In genomic region chr19:21165763-21166464, GRCm38 (mm10) we compare ENCODE assay signal across 11 mouse cellular contexts.
DNase-seq lines count a peak whose midpoint lies in the region; ATAC-seq and TF ChIP-seq lines count a peak whose summit lies in the region.
"Had no signal": no experiment of that assay in that cellular context is flagged by ENCODE, and none has a peak within 500 bp of the region (broad histone marks: within the 10 kb centered on the region; RNA-seq: fewer than 3 reads in every experiment).

No protein-coding gene starts in this region.

- H3K27me3 ChIP-seq in heart, embryonic 13.5 days (replicated peaks): no peaks in the 10 kb centered on the region
- H3K27me3 ChIP-seq in forebrain, embryonic 12.5 days: peaks cover 14% of the 10 kb centered on the region
- H3K27me3 ChIP-seq in intestine, postnatal 0 days (replicated peaks; ENCODE audit: control insufficient read depth, insufficient read depth, low read length): no peaks in the 10 kb centered on the region
- no peaks in the 10 kb centered on the region for H3K27me3 ChIP-seq in neural tube, embryonic 13.5 days

- TF ChIP-seq CTCF in intestine, postnatal 0 days (IDR thresholded peaks at IDR 0.05; ENCODE audit: low read depth): no peak
- TF ChIP-seq CTCF in left cerebral cortex, adult 2 months (IDR thresholded peaks at IDR 0.05): no peak

- no peak; the same call in 1 of the 2 replicates for ATAC-seq in heart, embryonic 13.5 days (ENCODE audit: extremely low read depth, insufficient number of reproducible peaks, low FRiP score, low TSS enrichment)
- peak; percentile 64 for ATAC-seq in forebrain, embryonic 12.5 days (ENCODE audit: low FRiP score)
- 0 out of 2 replicates have a peak, but pooled peaks have one; percentile 19 for ATAC-seq in intestine, postnatal 0 days
- peak; percentile 67 for ATAC-seq in neural tube, embryonic 13.5 days (ENCODE audit: low read depth)
- ATAC-seq: lung, postnatal 0 days had no signal

- H3K27ac ChIP-seq in heart, embryonic 13.5 days (replicated peaks): no peak overlapping the region
- peak overlapping the region; percentile 26; the same call in 1 of the 2 replicates for H3K27ac ChIP-seq in forebrain, embryonic 12.5 days
- peak overlapping the region; percentile 31; the same call in 1 of the 2 replicates for H3K27ac ChIP-seq in intestine, postnatal 0 days (ENCODE audit: low read depth, low read length)
- peak overlapping the region; percentile 71 for H3K27ac ChIP-seq in neural tube, embryonic 13.5 days (replicated peaks)
- no peak overlapping the region for H3K27ac ChIP-seq in left cerebral cortex, adult 2 months

- intact Hi-C loops in left cerebral cortex, adult 2 months (cut with DNase I): no loop called here

- no peaks in the 10 kb centered on the region for H3K9me3 ChIP-seq in heart, embryonic 13.5 days
- H3K9me3 ChIP-seq in forebrain, embryonic 12.5 days: no peaks in the 10 kb centered on the region
- no peaks in the 10 kb centered on the region for H3K9me3 ChIP-seq in intestine, postnatal 0 days (ENCODE audit: control insufficient read depth)
- H3K9me3 ChIP-seq in neural tube, embryonic 13.5 days: no peaks in the 10 kb centered on the region

- H3K9ac ChIP-seq in heart, embryonic 13.5 days: no peak overlapping the region
- 0 out of 2 replicates have a peak overlapping the region, but pooled peaks have one; percentile 4 for H3K9ac ChIP-seq in forebrain, embryonic 12.5 days
- H3K9ac ChIP-seq in intestine, postnatal 0 days (ENCODE audit: low read depth, low read length): no peak overlapping the region
- peak overlapping the region; percentile 31; the same call in 1 of the 2 replicates for H3K9ac ChIP-seq in neural tube, embryonic 13.5 days

- no peak for DNase-seq in heart, adult 9 months (ENCODE audit: low spot score in 2 of 2)
- no peak for DNase-seq in spleen, postnatal 10 days (ENCODE audit: low spot score in 2 of 2)
- no peak for DNase-seq in left cerebral cortex, adult 2 months (ENCODE audit: extremely low spot score in 1 of 2, low spot score in 2 of 2)
- no peak for DNase-seq in cerebellum, postnatal 25 days
- DNase-seq: B cell, adult 2 months; cerebellum, adult 11-12 months had no signal

- H3K4me2 ChIP-seq in heart, embryonic 13.5 days: peak overlapping the region; percentile 22; the same call in 1 of the 2 replicates
- peak overlapping the region; percentile 39 for H3K4me2 ChIP-seq in forebrain, embryonic 12.5 days
- H3K4me2 ChIP-seq in intestine, postnatal 0 days (replicated peaks; ENCODE audit: low read depth): peak overlapping the region; percentile 48
- peak overlapping the region; percentile 41 for H3K4me2 ChIP-seq in neural tube, embryonic 13.5 days

- H3K36me3 ChIP-seq in heart, embryonic 13.5 days: no peaks in the 10 kb centered on the region
- H3K36me3 ChIP-seq in forebrain, embryonic 12.5 days (replicated peaks): no peaks in the 10 kb centered on the region
- H3K36me3 ChIP-seq in intestine, postnatal 0 days (ENCODE audit: control insufficient read depth, insufficient read depth): no peaks in the 10 kb centered on the region
- no peaks in the 10 kb centered on the region for H3K36me3 ChIP-seq in neural tube, embryonic 13.5 days

- no peak overlapping the region for H3K4me3 ChIP-seq in heart, embryonic 13.5 days
- H3K4me3 ChIP-seq in forebrain, embryonic 12.5 days (replicated peaks): no peak overlapping the region
- H3K4me3 ChIP-seq in intestine, postnatal 0 days (ENCODE audit: low read depth, low read length): no peak overlapping the region
- H3K4me3 ChIP-seq in neural tube, embryonic 13.5 days: 0 out of 2 replicates have a peak overlapping the region, but pooled peaks have one; percentile 1
- H3K4me3 ChIP-seq in left cerebral cortex, adult 2 months: no peak overlapping the region

- peaks cover 20% of the 10 kb centered on the region; the same call in 1 of the 2 replicates for H3K4me1 ChIP-seq in heart, embryonic 13.5 days
- H3K4me1 ChIP-seq in forebrain, embryonic 12.5 days: peaks cover 31% of the 10 kb centered on the region
- 0 out of 2 replicates have a peak, but pooled peaks cover 3% of the 10 kb centered on the region for H3K4me1 ChIP-seq in intestine, postnatal 0 days (replicated peaks; ENCODE audit: control insufficient read depth, insufficient read depth, low read length)
- peaks cover 39% of the 10 kb centered on the region for H3K4me1 ChIP-seq in neural tube, embryonic 13.5 days (replicated peaks)

- 43% methylated on average over 10 of the region's 10 CpGs for WGBS in heart, embryonic 13.5 days
- WGBS in forebrain, embryonic 12.5 days: 6% methylated on average over 10 of the region's 10 CpGs
- 38% methylated on average over 10 of the region's 10 CpGs for WGBS in intestine, postnatal 0 days
- 5% methylated on average over 10 of the region's 10 CpGs for WGBS in neural tube, embryonic 13.5 days

Comparison
In these comparisons a context has a peak if more than half of its experiments do, and no peak if none do; other contexts are left out.
1. H3K27ac ChIP-seq: peak in forebrain, embryonic 12.5 days (single experiment), intestine, postnatal 0 days (single experiment) and neural tube, embryonic 13.5 days (single experiment); none in heart, embryonic 13.5 days (single experiment) and left cerebral cortex, adult 2 months (single experiment).
2. H3K9ac ChIP-seq: peak in forebrain, embryonic 12.5 days (single experiment) and neural tube, embryonic 13.5 days (single experiment); none in heart, embryonic 13.5 days (single experiment) and intestine, postnatal 0 days (single experiment).
3. Peak in every context shown above with its lines, with median percentiles within 50 percentile points of each other: H3K4me2 ChIP-seq.